Mouse (Mus musculus) embryonic fibroblast, embryonic 13.5 days (primary cell): ENCODE data around the gene Ecpas.

Source experiments
- CTCF ChIP-seq: IDR thresholded peaks from 2 replicates; pipeline ENCODE4 v1.5.1; 2011; ENCODE audit warnings: mild to moderate bottlenecking, control low read depth, low read length, moderate library complexity, borderline replicate concordance; ENCODE audit not compliant: insufficient read depth
- POLR2A ChIP-seq: IDR thresholded peaks from 2 replicates; pipeline ENCODE4 v1.6.1; 2011; ENCODE audit warnings: low read depth, mild to moderate bottlenecking, control low read depth, low read length, moderate library complexity

- TF ChIP-seq CTCF: no peak
- TF ChIP-seq POLR2A: no peak
Measured at GRCm38 (mm10) chr4:58913336-58914026, 932 bp upstream of the Ecpas start.
